Mouse (Mus musculus) MEL (cell line): ENCODE results near the gene Ripor2. TPM values are rescaled to one million over a fixed set of nuclear protein-coding genes. Genes with fewer than 3 reads are reported as not detected.

Experiments
- DNase-seq: peaks from one replicate; pipeline ENCODE4 v3.0.0; 2011; ENCODE audit warnings: low read depth, low spot score
- H3K27ac ChIP-seq: 2 replicates; pipeline ENCODE4 v1.5.1; 2012; ENCODE audit warnings: low read depth, mild to moderate bottlenecking, control low read depth, low read length, moderate library complexity; ENCODE audit not compliant: control insufficient read depth
- H3K27me3 ChIP-seq, 2 experiments: fragments of 150-350 bp in 1 of 2; sonication (generic) in 1 of 2; 2 replicates each; pipeline ENCODE4 v1.6.1; 2012; ENCODE audit warnings: low read length in 2 of 2, mild to moderate bottlenecking in 2 of 2, improper control_type of control experiment in 1 of 2, moderate library complexity in 1 of 2; ENCODE audit not compliant: insufficient read depth in 2 of 2, control insufficient read depth in 1 of 2
- H3K36me3 ChIP-seq, 2 experiments: 2 replicates each; pipeline ENCODE4 v1.6.1; 2012 to 2014; ENCODE audit warnings: low read length in 2 of 2, improper control_type of control experiment in 1 of 2, inconsistent platforms in 1 of 2, mild to moderate bottlenecking in 1 of 2; ENCODE audit not compliant: insufficient read depth in 2 of 2, control insufficient read depth in 1 of 2
- H3K4me1 ChIP-seq, 2 experiments: fragments of 150-350 bp in 1 of 2; sonication (generic) in 1 of 2; 2 replicates each; pipeline ENCODE4 v1.6.1; 2012; ENCODE audit warnings: low read length in 2 of 2, improper control_type of control experiment in 1 of 2, mild to moderate bottlenecking in 1 of 2; ENCODE audit not compliant: insufficient read depth in 2 of 2, control insufficient read depth in 1 of 2
- H3K4me3 ChIP-seq, 2 experiments: fragments of 150-350 bp in 1 of 2; sonication (generic) in 1 of 2; 2 replicates each; pipeline ENCODE4 v1.5.1; 2012; ENCODE audit warnings: low read depth in 2 of 2, low read length in 2 of 2, mild to moderate bottlenecking in 2 of 2, moderate library complexity in 2 of 2, control low read depth in 1 of 2, improper control_type of control experiment in 1 of 2; ENCODE audit not compliant: control insufficient read depth in 1 of 2, insufficient read depth in 1 of 2
- H3K79me2 ChIP-seq: 2 replicates; pipeline ENCODE4 v1.6.1; 2012; ENCODE audit warnings: mild to moderate bottlenecking, low read length, moderate library complexity; ENCODE audit not compliant: control insufficient read depth, poor library complexity, insufficient read depth
- H3K9ac ChIP-seq: 2 replicates; pipeline ENCODE4 v1.6.1; 2012; ENCODE audit warnings: low read depth, mild to moderate bottlenecking, control low read depth, low read length, moderate library complexity; ENCODE audit not compliant: control insufficient read depth, poor library complexity, severe bottlenecking
- H3K9me3 ChIP-seq: fragments of 150-350 bp; sonication (generic); replicated peaks from 2 replicates; pipeline ENCODE4 v1.6.1; 2012; ENCODE audit warnings: mild to moderate bottlenecking, low read length, improper control_type of control experiment, moderate library complexity; ENCODE audit not compliant: insufficient read depth
- CHD1 ChIP-seq: IDR thresholded peaks from 2 replicates; pipeline ENCODE4 v1.6.1; 2012; ENCODE audit warnings: low read depth, mild to moderate bottlenecking, inconsistent platforms, low read length, improper control_type of control experiment
- CTCF ChIP-seq, 3 experiments: IDR thresholded peaks in 2 of 3; conservative IDR thresholded peaks in 1 of 3; 2 replicates each; pipeline ENCODE4 v1.5.1; 2011 to 2012; ENCODE audit warnings: low read length in 3 of 3, low read depth in 2 of 3, mild to moderate bottlenecking in 2 of 3, improper control_type of control experiment in 1 of 3, inconsistent platforms in 1 of 3, mixed read lengths in 1 of 3, moderate library complexity in 1 of 3; ENCODE audit not compliant: control insufficient read depth in 1 of 3, insufficient read depth in 1 of 3, poor library complexity in 1 of 3, severe bottlenecking in 1 of 3
- E2F4 ChIP-seq: IDR thresholded peaks from 2 replicates; pipeline ENCODE4 v1.6.1; 2011; ENCODE audit warnings: low read depth, low read length, improper control_type of control experiment, borderline replicate concordance
- MAX ChIP-seq: IDR thresholded peaks from 2 replicates; pipeline ENCODE4 v1.6.1; 2011; ENCODE audit warnings: low read length, improper control_type of control experiment
- MEF2A ChIP-seq: IDR thresholded peaks from 2 replicates; pipeline ENCODE4 v1.6.1; 2014; ENCODE audit warnings: low read depth, mild to moderate bottlenecking, inconsistent platforms, low read length, improper control_type of control experiment; ENCODE audit not compliant: poor library complexity, insufficient replicate concordance, severe bottlenecking; ENCODE audit errors: extremely low read depth
- MXI1 ChIP-seq: IDR thresholded peaks from 2 replicates; pipeline ENCODE4 v1.6.1; 2011; ENCODE audit warnings: mild to moderate bottlenecking, low read depth, low read length, improper control_type of control experiment
- NELFE ChIP-seq: IDR thresholded peaks from 2 replicates; pipeline ENCODE4 v1.6.1; 2011; ENCODE audit warnings: low read depth, low read length, improper control_type of control experiment
- POLR2AphosphoS2 ChIP-seq: IDR thresholded peaks from 2 replicates; pipeline ENCODE4 v1.6.1; 2011; ENCODE audit warnings: low read length, improper control_type of control experiment
- POLR2AphosphoS5 ChIP-seq: IDR thresholded peaks from 2 replicates; pipeline ENCODE4 v1.6.1; 2012; ENCODE audit warnings: low read depth, borderline replicate concordance, mild to moderate bottlenecking, inconsistent platforms, low read length, moderate library complexity, mixed read lengths
- SMC3 ChIP-seq: IDR thresholded peaks from 2 replicates; pipeline ENCODE4 v1.6.1; 2011; ENCODE audit warnings: low read depth, low read length, improper control_type of control experiment
- TBP ChIP-seq: IDR thresholded peaks from 2 replicates; pipeline ENCODE4 v1.8.0; 2011; ENCODE audit warnings: low read depth, low read length, improper control_type of control experiment
- TCF12 ChIP-seq: IDR thresholded peaks from 2 replicates; pipeline ENCODE4 v1.6.1; 2014; ENCODE audit warnings: low read depth, mild to moderate bottlenecking, inconsistent platforms, low read length, improper control_type of control experiment, moderate library complexity
- UBTF ChIP-seq: IDR thresholded peaks from 2 replicates; pipeline ENCODE4 v1.6.1; 2012; ENCODE audit warnings: low read depth, mild to moderate bottlenecking, inconsistent platforms, low read length, improper control_type of control experiment, moderate library complexity, borderline replicate concordance; ENCODE audit not compliant: insufficient read depth
- USF2 ChIP-seq, 2 experiments: IDR thresholded peaks; 2 replicates each; pipeline ENCODE4 v1.6.1; 2011 to 2012; ENCODE audit warnings: improper control_type of control experiment in 2 of 2, low read length in 2 of 2, borderline replicate concordance in 1 of 2, inconsistent platforms in 1 of 2, low read depth in 1 of 2, mild to moderate bottlenecking in 1 of 2; ENCODE audit not compliant: insufficient read depth in 1 of 2
- ZNF384 ChIP-seq: IDR thresholded peaks from 2 replicates; pipeline ENCODE4 v1.6.1; 2012; ENCODE audit warnings: low read depth, mild to moderate bottlenecking, inconsistent platforms, low read length, improper control_type of control experiment
- polyA plus RNA-seq, 2 experiments: library from polyadenylated mRNA; stranded (reverse) in 1 of 2; unstranded in 1 of 2; fragments of >175 nt in 1 of 2; fragments of >200 nt in 1 of 2; gene quantifications; 2 replicates each; pipeline versions ENCODE4 v1.2.1 to v1.2.4; 2012; ENCODE audit warnings: low replicate concordance in 2 of 2, low read depth in 1 of 2; ENCODE audit not compliant: insufficient read length in 2 of 2, insufficient read depth in 1 of 2, missing spikeins in 1 of 2
- total RNA-seq: library from RNA; depleted of rRNA; stranded (reverse); fragments of 300-350 nt; gene quantifications from 2 replicates; pipeline ENCODE4 v1.2.3, GENCODE M21; 2012

Gene Ripor2
- total and polyA plus RNA-seq, 3 experiments = 13.5 to 18.5 TPM; not detected in 1

GRCm38 (mm10) chr13:24538012-24538411, 44.0 kb upstream of the Ripor2 start:
- Histone ChIP-seq H3K27me3 (no peaks in the 10 kb centered on the region), H3K4me1 (no peaks in the 10 kb centered on the region), H3K27ac (no peak overlapping the region), H3K9ac (no peak overlapping the region), H3K4me3 (no peak overlapping the region), H3K36me3 (peaks cover 0 to 10% of the 10 kb centered on the region in 2 experiments; a peak in 2 of 4 replicates), H3K9me3 (no peaks in the 10 kb centered on the region), H3K79me2 (0 out of 2 replicates have a peak, but pooled peaks cover 2% of the 10 kb centered on the region)
- no peak for DNase-seq
- TF ChIP-seq POLR2AphosphoS5 (no peak), TCF12 (no peak), SMC3 (no peak), CTCF (IDR thresholded peaks at IDR 0.05 in 2 of 3, conservative IDR thresholded peaks at IDR 0.05 in 1 of 3; ENCODE audit: control insufficient read depth in 1 of 3, insufficient read depth in 1 of 3, low read depth in 2 of 3, low read length in 3 of 3, poor library complexity in 1 of 3, severe bottlenecking in 1 of 3) (peak in 2 of 3 experiments; percentile 11 to 31; a peak in 2 of 6 replicates), MAX (no peak)

- H3K4me1 ChIP-seq = no peaks in the 10 kb centered on the region
- peaks cover 0 to 6% of the 10 kb centered on the region in 2 experiments; a peak in 2 of 4 replicates for H3K36me3 ChIP-seq
- no peaks in the 10 kb centered on the region for H3K27me3 ChIP-seq
- H3K9ac ChIP-seq = no peak overlapping the region
- H3K4me3 ChIP-seq = no peak overlapping the region
- H3K79me2 ChIP-seq = 0 out of 2 replicates have a peak, but pooled peaks cover 2% of the 10 kb centered on the region
- TF ChIP-seq CHD1 (no peak), TCF12 (no peak), MXI1 (no peak), SMC3 (no peak), POLR2AphosphoS2 (no peak), MEF2A (no peak), TBP (no peak)
- H3K9me3 ChIP-seq = no peaks in the 10 kb centered on the region
- H3K27ac ChIP-seq = no peak overlapping the region
- no peak for DNase-seq
These were observed 43.0 kb upstream of the Ripor2 start for GRCm38 (mm10) chr13:24538941-24539340.

DNA sequence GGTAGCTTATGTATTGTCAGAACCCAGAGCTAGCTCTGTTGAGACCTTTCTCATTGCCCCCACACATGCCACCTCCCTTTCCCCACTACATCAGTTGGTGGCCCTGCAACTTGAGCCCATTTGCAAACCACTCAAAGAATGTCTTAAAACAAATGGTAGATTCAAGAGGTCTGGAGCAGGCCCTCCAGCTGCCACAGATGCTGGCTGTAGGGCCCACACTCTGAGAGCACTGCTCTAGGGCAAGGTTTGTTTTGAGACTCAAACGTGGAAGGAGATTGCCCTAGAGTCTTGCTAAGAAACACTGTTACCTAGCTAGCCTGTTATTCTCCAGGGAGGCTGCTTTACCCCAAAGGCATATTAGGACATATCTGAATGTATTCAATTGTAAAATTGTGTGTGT, 36.3 kb upstream of the Ripor2 start:
- no peak overlapping the region for H3K27ac ChIP-seq
- H3K4me3 ChIP-seq = no peak overlapping the region
- H3K9me3 ChIP-seq = no peaks in the 10 kb centered on the region
- no peak overlapping the region for H3K9ac ChIP-seq
- no peak for DNase-seq
- H3K79me2 ChIP-seq = no peaks in the 10 kb centered on the region
- H3K27me3 ChIP-seq = no peaks in the 10 kb centered on the region
- peaks cover 5 to 12% of the 10 kb centered on the region in 2 experiments for H3K4me1 ChIP-seq
- H3K36me3 ChIP-seq = peaks cover 3 to 7% of the 10 kb centered on the region in 2 experiments
- TF ChIP-seq ZNF384 = no peak
- TF ChIP-seq E2F4 = no peak
- no peak for TF ChIP-seq NELFE
- TF ChIP-seq UBTF = no peak
- TF ChIP-seq USF2 (IDR thresholded peaks at IDR 0.05; ENCODE audit: borderline replicate concordance in 1 of 2, insufficient read depth in 1 of 2, low read depth in 1 of 2, low read length in 2 of 2) = no peak
